Mouse (Mus musculus): ENCODE results near the gene Lonp2.

Lonp2 gene

DNA sequence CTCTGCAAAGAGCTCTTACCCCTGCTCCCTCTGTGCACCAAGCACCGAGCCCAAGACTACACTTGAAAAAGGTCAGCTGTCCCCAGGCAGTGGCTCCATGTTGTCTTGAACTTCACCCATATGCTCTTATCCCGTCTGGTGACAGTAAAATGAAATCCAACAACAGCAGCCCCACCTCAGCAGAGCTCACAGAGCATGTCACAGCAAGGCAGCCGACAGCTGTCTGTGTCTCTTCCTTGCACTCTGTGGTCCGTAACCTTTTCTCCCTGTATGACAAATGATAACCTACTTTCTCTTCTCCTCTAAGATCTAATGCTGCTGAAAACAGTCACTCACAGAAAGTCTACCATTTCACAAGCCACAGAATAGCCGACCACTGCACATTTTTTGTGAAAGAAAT lies 82.9 kb downstream of the Lonp2 start:
- in situ Hi-C loops (cut with MboI, MseI), result loop anchor here in 1 of 2 experiments (10.0 kb wide), 1 partner anchor 1732 kb away; the partner anchor contains the start of gene Junb

DNA sequence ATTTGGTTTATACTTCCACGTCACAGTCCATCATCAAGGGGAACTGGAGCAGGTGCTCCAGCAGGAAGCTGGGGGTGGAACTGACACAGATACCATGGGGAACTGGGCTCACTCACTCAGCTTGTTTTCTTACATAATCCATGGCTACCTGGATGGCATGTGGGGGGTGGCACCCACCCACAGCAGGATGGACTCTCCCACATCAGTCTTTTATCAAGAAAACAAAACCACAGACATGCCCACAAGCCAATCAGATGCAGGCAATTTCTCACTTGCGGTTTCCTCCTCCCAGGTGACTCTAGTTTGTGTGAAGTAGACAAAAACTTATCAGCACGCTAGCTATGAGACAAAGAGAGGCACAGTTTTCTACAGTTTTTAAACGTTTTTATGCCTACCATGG lies 84.0 kb downstream of the Lonp2 start:
- in situ Hi-C loops (cut with MboI, MseI), result loop anchor here in 1 of 2 experiments (10.0 kb wide), 1 partner anchor 1733 kb away; the partner anchor contains the start of gene Junb

DNA sequence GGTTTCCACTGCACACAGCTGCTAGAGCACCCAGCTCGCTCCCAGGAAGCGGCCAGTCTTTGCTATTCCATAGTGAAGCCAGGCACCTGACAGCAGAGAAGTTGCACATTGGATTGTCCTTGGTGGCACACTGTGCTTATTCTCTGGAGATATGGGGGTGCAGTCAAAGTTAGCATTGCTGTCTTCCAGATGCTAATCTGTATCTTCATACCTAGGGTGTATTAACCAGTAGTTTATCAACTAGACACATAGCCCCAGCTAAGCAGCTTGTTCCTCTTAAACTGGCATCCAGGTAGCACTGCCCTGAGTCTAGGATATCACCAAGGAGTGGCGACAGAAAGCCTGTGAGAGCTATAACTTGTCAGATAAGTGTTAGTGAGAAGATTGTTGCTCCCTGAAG lies 88.8 kb downstream of the Lonp2 start:
- in situ Hi-C loops (cut with MboI, MseI), result no loop called here

DNA sequence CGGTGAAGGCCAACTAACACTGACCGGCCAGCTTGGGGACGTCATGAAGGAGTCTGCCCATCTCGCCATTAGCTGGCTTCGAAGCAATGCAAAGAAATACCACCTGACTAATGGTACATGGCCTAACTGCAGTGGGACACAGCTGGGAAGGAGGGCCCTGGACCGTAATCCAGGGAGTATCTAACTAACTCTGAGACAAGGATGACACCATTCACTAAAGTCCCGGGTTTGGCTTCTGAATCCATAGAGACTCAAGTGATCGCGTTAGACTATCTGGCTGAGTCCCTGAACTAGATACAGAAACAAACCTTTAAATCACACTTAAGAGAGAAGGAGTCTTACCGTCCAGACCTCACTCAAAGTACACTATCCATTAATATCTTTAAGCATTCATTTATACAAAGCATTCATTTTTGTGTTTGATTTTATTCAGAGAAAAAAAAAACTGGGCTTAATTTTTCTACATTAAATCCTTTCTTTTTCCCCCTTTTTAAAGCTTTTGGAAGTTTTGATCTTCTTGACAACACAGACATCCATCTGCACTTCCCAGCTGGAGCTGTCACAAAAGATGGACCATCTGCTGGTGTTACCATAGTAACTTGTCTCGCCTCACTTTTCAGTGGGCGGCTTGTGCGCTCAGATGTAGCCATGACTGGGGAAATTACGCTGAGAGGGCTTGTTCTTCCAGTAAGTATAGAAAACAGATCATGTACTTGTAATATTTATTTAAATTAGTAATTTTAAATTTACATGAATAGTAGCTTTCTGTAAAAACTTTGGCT lies 89.8 kb downstream of the Lonp2 start:
- in situ Hi-C loops (cut with MboI, MseI), result no loop called here

DNA sequence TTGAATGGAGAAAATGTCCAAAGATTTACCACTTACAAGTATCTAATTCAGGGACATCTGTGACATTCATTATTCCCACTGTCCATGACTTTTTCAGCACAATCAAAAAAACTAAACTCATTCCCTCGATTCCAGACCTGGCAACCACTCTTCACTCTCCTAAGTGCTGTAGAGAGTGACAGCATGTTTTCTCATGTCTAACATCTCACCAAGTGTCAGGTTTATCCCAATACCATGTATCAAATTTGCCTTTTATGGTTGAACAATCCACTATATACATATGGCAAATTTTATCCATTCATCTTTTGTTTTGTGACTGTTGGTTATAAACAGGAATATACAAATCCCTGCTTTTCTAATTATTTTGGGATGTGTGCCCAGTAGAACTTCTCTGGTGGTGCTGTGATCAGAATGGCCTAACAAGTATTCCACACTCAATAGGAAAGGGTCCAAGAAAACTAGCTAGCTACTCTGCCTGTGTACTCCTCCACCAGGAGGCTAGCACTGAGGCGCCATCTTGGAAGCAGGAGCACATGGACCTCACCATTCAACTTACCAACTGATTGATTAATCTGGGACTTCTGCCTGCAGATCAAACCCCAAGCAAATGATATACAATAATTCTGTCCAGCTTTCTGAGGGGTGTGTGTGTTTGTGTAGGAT lies 94.6 kb downstream of the Lonp2 start:
- in situ Hi-C loops (cut with MboI, MseI), result loop anchor here in 1 of 2 experiments (5.0 kb wide), 1 partner anchor 66 kb away; no protein-coding TSS in a partner anchor

DNA sequence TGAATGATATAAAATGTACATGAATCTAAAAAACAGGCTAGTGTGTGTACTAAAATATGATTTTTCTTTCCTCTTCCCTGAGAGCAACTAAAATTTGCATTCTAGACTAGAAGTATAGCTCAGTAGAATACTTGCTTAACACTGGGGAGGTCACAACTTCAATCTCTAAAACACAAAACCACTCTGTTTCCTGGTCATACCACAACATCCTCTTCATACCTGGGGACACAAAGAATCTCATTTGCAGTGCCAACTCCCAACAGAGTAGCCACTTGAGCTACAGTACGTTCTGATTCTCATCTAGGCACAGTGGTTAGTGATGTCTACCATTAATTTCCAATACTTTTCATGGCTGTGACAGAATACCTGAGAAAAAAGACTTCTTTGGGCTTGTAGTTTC lies 95.5 kb downstream of the Lonp2 start:
- in situ Hi-C loops (cut with MboI, MseI), result loop anchor here in 1 of 2 experiments (5.0 kb wide), 1 partner anchor 67 kb away; no protein-coding TSS in a partner anchor

DNA sequence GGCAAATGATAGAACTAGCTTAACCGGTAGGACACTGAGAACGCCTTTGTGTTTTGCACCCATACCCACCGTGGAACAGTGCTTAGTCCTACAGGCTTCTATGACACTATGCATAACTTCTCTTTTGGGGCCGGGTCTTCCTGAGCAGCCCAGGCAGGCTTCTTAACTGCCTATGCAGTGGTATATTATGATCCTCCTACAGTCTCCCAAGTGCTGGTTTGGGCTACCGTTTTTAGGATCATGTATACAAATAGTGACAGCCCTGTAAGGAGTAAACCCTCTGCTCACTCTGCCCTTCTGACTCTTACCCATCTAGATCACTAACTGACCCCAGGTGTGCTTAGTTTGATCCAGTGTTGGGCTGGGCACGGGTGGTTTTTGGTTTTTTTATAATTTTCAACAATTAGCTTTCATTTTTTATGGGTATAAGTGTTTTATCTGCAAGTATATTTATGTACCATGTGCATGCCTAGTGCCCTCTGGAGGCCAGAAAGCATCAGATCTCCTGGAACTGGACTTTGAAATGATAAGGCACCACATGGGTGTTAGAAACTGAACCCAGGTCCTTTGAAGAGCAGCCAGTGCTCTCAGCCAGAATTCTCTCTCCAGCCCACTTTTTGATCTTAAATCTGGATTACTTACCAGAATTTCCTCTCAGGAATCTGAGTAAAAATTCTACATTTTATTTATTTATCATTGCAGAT lies 97.1 kb downstream of the Lonp2 start:
- in situ Hi-C loops (cut with MboI, MseI), result loop anchor here in 1 of 2 experiments (10.0 kb wide), 1 partner anchor 636 kb away; no protein-coding TSS in a partner anchor

DNA sequence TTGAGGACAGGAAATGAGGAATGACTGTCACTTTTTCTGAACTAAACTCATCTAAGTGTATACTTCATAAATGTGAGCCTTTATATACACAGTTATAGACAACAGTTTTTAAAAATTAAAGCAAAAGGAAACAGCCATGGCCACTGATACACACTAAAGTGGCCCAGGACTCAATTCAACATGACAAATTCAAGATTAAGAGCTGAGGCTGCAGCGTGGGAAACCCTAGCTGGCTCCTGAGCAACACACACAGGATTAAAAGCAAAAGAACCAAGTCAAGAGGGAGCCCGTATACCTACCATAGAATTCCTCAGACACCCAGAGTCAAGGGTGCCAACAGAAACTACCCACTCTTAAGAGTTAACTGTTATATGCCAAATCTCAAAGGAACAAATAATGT lies 97.6 kb downstream of the Lonp2 start:
- in situ Hi-C loops (cut with MboI, MseI), result loop anchor here in 1 of 2 experiments (10.0 kb wide), 1 partner anchor 637 kb away; no protein-coding TSS in a partner anchor

DNA sequence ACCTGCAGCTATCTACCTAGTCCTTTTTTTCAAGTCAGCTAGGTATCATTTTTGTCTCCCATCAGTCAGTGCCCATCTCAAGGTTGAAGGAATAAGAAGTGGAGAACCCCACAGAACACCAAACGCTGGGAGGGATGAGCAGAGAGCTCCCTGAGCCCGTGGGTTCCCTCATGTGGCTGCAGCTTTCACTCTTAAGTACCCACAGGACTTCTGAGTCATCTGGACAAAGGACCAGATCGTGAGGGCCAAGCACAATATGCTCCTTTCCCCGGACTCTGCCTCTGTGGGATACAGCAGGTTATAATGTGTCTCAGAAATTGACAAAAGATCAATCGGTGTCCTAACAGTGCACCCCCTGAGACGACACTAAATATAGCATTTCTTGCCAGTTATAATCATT lies 103.1 kb downstream of the Lonp2 start:
- in situ Hi-C loops (cut with MboI, MseI), result loop anchor here in 1 of 2 experiments (10.0 kb wide), 1 partner anchor 642 kb away; no protein-coding TSS in a partner anchor

DNA sequence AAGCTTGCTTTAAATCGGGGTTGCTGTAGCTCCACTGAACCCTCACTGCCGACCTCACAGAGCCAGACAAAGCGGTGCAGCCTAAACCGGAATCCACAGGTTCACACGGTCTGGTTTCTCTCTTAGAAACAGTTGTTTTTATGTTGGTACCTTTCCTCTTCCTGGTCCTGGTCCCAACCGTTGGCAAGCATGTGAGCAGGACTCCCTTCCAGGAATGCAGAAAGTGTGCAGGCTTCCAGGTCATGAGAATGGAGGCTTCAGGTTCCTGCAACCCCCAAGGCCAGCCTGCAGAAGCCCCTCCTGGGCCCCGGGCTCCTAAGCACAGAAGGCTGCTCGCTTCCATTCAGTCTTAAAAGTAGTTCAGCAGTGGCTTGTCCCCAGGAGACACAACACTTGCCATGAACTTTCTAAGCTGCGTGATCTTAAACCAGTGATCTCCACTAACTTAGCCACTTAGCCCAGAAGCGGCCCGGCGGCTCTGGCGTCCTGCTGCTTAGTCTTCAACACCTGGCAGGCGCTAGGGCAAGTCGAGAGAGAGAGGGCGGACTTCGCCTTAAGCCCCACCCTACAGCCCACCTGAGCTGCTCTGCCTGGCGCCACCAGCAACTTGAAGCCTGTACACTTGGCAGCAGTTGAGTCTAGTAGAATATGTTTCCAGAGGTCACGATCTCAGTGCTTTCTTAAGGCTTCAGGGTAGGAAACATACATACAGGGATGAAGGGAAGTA lies 104.5 kb downstream of the Lonp2 start:
- in situ Hi-C loops (cut with MboI, MseI), result loop anchor here in 1 of 2 experiments (10.0 kb wide), 1 partner anchor 644 kb away; no protein-coding TSS in a partner anchor

DNA sequence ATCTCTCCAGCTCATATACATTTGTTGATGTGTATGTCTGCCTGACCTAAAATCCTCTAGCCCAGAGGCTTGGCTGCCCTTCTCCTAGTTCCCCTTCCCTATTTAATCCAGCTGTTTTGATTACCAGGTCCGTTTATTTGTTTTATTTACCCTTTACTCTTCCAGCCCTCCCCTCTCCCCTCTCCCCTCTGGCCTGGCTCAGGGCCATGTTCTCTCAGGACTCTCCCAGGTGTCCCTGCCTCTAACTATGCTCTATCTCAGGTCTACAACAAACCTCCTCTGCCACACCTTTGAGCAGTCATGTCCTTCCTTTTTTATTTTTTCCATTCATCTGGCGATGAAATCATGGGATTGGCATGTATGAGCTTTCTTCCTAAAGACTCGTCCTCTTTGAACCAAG lies 106.5 kb downstream of the Lonp2 start:
- in situ Hi-C loops (cut with MboI, MseI), result no loop called here

DNA sequence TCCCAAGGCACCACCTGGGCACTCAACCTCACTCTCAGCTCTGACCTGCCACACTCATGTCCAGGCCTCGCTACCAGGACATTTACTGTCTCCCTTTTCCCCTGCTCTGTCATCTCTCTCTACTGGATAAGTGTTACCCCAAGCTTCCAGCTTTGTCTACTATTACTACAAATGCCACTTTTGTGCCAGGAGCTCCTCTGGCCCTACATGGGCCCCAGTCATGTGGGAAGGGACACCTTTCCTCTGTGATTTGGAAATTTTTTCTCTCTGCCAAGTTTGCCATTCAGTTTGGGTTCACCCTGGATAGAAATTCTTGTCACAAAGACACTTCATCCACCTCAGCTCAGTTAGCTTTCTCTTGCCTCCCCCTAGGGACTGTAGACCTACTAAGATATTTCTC lies 107.0 kb downstream of the Lonp2 start:
- in situ Hi-C loops (cut with MboI, MseI), result no loop called here

DNA sequence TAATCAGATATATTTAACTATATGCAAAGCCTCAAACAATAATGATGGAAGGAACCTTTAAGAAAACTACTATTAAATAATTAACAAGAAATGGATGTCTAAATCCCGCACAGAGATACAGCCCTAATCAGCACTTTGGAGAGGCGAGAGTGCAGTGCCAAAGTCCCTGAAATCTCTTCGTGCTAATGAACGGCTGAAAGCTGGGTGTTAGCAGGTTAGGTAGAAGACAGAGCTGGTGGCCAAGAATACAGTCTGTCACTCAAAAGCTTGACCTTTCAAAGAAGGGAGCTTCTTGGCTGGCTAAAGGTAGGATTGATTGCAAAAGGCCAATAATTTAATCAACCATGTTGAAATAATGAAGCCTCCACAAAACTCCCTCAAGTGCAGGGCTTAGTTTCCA lies 110.3 kb downstream of the Lonp2 start:
- in situ Hi-C loops (cut with MboI, MseI), result no loop called here

DNA sequence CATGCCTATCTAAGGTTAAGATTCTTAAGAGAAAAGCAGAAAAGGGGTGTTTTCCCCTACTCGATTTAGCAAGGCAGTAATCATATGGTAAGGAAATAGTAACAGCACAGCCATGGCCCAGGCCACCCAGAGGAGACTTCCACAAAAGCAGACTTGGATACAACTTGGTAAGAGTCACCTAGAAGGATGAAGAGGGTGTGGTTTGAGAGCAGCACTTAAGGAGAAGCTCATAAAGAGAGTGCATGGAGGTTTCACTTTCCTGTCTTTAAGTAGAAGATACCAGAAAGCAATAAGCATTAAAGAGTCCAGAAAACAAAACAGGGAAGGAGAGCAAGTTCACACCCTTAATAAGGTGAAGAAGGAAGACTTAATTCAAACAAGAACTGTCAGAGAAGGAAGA lies 111.1 kb downstream of the Lonp2 start:
- in situ Hi-C loops (cut with MboI, MseI), result no loop called here

DNA sequence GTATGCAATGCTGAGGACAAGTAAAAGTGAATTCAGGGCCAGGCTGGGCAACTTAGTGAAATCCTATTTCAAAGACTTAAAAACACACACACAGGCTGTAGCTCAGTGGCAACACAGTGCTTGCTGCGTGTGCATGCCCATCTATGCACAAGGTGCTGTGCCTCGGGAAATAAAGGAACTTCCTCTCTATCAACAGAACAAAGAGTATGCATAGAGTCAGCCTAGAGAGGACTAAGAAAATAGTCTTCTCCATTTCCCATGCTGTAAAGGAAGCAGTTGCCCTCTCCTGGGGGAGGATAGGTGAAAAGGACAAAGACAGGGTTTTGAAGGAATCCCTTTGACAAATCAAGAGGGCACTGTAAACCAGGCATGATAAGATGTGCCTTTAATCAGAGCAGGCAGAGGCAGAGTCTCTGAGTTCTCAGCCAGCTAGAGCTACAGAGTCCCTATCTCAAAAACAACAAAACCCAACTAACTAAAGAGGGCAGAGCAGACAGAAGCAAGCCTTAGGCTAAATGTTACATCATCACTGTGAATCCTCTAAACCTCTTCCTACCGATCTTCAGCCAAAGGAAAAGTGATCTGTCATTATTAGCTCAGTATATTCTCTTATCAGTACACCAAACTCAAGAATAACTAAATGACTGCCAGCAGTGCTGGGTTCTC lies 111.7 kb downstream of the Lonp2 start:
- in situ Hi-C loops (cut with MboI, MseI), result no loop called here

DNA sequence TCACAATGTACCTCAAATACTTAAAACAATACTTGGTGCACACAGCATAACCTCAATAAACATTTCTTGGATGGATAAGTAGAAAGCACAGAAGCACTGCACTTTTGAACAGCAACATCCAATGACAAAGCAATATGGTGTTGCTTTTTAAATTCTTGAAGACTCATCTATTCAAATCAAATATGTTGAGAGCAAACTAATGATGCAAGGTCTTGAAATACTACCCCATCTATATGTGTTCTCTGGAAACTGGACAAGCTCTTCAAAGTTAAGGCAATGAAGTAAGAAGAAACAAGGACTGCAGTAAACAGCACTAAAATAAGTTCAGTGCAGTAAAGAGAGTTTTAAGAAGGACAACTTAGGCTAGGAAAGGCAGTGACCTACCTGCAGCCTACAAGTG lies 117.1 kb downstream of the Lonp2 start:
- in situ Hi-C loops (cut with MboI, MseI), result loop anchor here in 1 of 2 experiments (10.0 kb wide), 1 partner anchor 164 kb away; no protein-coding TSS in a partner anchor

DNA sequence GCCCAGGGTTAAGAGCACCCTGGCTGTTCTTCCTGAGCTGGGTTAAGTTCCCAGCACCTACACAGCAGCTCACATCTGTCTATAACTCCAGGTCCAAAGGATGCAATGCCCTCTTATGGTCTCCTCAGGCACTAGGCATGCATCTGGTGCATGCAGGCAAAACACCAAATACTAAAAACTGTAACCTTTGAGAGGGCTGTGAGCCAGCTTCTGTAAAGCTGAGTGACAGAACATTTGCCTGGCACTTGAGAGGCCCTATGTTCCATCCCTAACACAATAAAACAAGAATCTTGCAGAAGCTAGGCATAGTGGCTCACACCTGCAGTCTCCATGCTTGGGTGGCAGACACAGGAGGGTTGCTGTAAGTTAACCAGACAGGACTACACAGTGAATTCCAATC lies 117.8 kb downstream of the Lonp2 start:
- in situ Hi-C loops (cut with MboI, MseI), result loop anchor here in 1 of 2 experiments (10.0 kb wide), 1 partner anchor 163 kb away; no protein-coding TSS in a partner anchor

DNA sequence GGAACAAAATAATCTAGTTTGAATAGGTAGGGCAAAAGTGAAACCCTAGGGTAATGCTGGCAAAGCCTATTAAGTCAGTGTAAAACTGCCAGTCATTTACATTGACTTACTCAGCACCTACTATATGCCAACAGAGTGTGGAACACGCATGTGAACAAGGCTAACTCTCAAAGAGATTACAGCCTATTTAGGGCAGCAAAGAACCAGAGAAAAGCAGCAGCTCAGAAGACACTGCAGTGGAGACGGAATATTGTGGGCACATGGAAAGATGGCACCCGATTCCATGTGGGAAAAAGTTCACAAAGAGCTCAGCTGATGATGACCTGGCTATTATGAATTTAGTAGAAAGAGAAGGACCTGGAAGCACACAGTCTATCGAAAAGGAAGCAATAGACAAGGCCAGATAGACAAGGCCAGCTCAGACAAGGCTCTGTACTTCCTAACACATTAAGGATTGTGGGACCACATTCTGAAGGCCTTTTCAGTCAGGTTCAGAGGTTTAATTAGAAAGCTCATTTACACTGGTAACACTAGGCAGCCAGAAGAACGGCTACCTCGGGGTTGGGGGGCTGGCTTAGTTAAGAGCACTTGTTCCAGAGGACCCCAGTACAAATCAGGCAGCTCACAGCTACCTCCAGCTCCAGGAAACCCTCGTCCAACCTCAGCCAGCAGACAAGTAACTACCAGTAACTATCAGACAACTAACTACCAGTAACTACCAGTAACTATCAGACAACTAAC lies 118.9 kb downstream of the Lonp2 start:
- in situ Hi-C loops (cut with MboI, MseI), result loop anchor here in 1 of 2 experiments (10.0 kb wide), 1 partner anchor 162 kb away; no protein-coding TSS in a partner anchor

Measured in T-helper 17 cell (primary cell).